Mouse (Mus musculus) intestine, embryonic 16.5 days (tissue): ENCODE data around the gene Stub1. TPM values are rescaled to one million over a fixed set of nuclear protein-coding genes. Genes with fewer than 3 reads are reported as not detected.

Experiments used
- ATAC-seq: fragments of 200-750 bp; cut with Nextera tagmentation; 2 replicates; pipeline ENCODE4 v1.8.0; 2017; ENCODE audit warnings: moderate TSS enrichment, moderate library complexity
- H3K27ac ChIP-seq: fragments of 300-500 bp; sonication (generic); 2 replicates; pipeline ENCODE4 v1.5.1; 2014; ENCODE audit warnings: mild to moderate bottlenecking, low read length
- H3K27me3 ChIP-seq: fragments of 300-500 bp; sonication (generic); replicated peaks from 2 replicates; pipeline ENCODE4 v1.6.1; 2014; ENCODE audit warnings: low read length, control low read depth, mixed read lengths; ENCODE audit not compliant: control insufficient read depth, insufficient read depth
- H3K36me3 ChIP-seq: fragments of 300-500 bp; sonication (generic); 2 replicates; pipeline ENCODE4 v1.6.1; 2014; ENCODE audit warnings: low read length, control low read depth; ENCODE audit not compliant: control insufficient read depth, insufficient read depth
- H3K4me1 ChIP-seq: fragments of 300-500 bp; sonication (generic); 2 replicates; pipeline ENCODE4 v1.6.1; 2014; ENCODE audit warnings: low read length, control low read depth, mixed read lengths; ENCODE audit not compliant: control insufficient read depth, insufficient read depth
- H3K4me2 ChIP-seq: fragments of 300-500 bp; sonication (generic); 2 replicates; pipeline ENCODE4 v1.6.1; 2014; ENCODE audit warnings: low read depth, low read length, control low read depth
- H3K4me3 ChIP-seq: fragments of 300-500 bp; sonication (generic); 2 replicates; pipeline ENCODE4 v1.5.1; 2014; ENCODE audit warnings: mild to moderate bottlenecking, low read length
- H3K9ac ChIP-seq: fragments of 300-500 bp; sonication (generic); 2 replicates; pipeline ENCODE4 v1.6.1; 2014; ENCODE audit warnings: low read depth, low read length
- H3K9me3 ChIP-seq: fragments of 300-500 bp; sonication (generic); 2 replicates; pipeline ENCODE4 v1.6.1; 2016; ENCODE audit warnings: low read length, control low read depth; ENCODE audit not compliant: control insufficient read depth
- WGBS: fragments of 180-500 bp; shearing (Covaris S2); extraction: QIAGEN DNeasy Blood & Tissue Kit; methylation state at CpG from one replicate; pipeline ENCODE4 v1.1.7; 2014; 5-methylcytosine and 5-hydroxymethylcytosine counted together
- polyA plus RNA-seq: library from polyadenylated mRNA; unstranded; fragments of >200 nt; fragmentation: Nextera tagmentation; extraction: Ambion mirVana; gene quantifications from 2 replicates; pipeline ENCODE4 v1.2.1, GENCODE M21; 2015

Gene Stub1
- polyA plus RNA-seq, 1 experiment from 2014 or later: 321 TPM

DNA sequence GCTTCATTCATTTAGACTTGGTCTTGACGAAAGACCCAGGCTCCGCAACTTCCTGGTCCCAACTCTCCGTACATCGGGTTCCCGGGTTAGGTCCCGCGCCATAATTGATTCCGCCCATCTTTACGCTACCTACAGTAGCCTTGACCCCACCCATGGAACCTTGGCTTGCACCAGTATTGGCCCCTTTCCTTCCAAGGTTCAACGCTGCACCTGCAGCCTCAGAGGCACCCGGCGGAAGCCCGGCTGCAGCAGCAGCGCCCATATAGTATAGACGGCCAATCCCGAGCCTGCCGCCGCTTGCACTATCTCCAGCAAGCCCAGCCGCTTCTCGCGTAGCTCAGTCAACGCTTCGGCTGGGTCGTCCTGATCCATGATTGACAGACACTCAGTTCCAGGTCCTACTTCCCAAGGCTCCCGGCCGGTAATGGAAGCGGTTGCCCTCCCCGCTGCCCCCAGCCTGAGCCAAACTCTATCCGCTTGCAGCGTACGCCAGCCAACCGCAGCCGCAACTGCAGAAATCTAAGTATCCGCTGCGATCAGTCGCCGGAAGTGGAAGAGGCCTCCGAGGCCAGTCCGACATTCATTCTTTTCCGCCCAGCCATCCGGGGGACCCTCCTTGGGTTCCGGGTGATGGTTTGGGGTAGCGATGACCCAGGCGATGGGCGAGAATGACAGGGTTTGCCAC, 41.2 kb downstream of the Stub1 start:
- under 1% methylated on average over 45 of the region's 45 CpGs for WGBS
- H3K4me1 ChIP-seq: peaks cover 32% of the 10 kb centered on the region
- no peaks in the 10 kb centered on the region for H3K27me3 ChIP-seq
- ATAC-seq: peak; percentile 81
- H3K4me2 ChIP-seq: peak overlapping the region; percentile 90
- peak overlapping the region; percentile 85 for H3K4me3 ChIP-seq
- peak overlapping the region; percentile 99 for H3K27ac ChIP-seq
- H3K9ac ChIP-seq: peak overlapping the region; percentile 89
- no peaks in the 10 kb centered on the region for H3K9me3 ChIP-seq
- peaks cover 10% of the 10 kb centered on the region; the same call in 1 of the 2 replicates for H3K36me3 ChIP-seq

DNA sequence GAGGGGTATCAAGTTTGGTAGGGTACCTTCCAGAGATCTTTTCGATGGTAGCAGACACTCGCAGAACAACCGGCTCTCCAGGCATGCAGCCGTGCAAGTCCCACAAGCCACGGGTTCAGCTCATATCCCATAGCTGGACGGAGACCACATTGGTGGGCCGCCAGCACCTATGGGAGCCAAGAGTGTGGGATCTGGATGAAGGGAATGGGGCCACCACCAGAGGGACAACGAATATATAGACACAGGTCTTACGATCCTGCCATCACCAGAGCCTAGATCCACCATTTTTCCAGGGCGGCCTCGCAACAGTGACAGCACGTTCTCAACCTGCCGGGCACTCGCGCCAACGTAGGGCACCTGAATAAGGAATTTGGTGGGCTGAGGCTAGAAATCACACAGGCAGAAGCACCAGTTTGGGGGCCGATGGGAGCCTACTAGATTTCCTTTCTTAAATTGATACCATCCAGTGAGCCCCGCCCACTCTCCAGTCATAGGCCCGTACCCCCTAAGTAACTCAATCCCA, 41.8 kb downstream of the Stub1 start:
- peak; percentile 6; the same call in 1 of the 2 replicates for ATAC-seq
- Histone ChIP-seq H3K9me3 (no peaks in the 10 kb centered on the region), H3K36me3 (peaks cover 10% of the 10 kb centered on the region; the same call in 1 of the 2 replicates), H3K27ac (peak overlapping the region; percentile 99), H3K9ac (peak overlapping the region; percentile 89), H3K4me3 (peak overlapping the region; percentile 85), H3K4me2 (peak overlapping the region; percentile 90), H3K4me1 (peaks cover 31% of the 10 kb centered on the region), H3K27me3 (no peaks in the 10 kb centered on the region)
- 28% methylated on average over 19 of the region's 19 CpGs for WGBS

DNA sequence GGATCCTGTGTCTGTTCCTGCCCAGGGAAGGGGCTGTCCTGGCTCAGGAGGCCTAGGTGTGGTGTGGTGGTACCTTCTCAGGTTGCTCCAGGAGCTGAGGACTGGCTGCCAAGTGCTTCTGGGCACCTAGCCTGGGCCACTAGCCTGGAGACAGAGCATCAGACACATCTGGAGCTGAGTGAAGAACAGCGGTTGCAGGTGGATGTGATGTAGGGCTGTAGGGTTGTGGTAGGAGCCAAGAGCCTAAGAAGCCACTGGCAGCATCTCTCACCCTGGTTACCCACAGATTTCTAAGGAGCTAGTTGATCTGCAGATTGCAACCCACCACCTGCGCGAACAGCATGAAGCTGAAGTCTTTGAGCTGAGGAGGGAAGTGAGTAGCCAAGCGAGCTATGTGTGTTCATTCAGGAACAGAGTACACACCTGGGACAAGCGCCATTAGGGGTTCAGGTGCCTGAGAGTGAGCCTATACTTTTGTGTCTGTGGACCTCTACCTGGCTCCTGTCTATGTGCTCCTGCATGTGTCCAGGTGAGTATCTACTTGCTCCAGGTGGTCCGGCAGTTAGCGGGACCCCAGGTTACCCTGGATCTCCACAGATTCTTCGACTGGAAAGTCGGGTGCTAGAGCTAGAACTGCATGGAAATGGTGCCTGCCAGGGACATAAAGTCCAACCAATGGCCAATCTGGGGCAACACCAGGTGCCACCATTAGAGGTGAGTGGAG, 46.3 kb downstream of the Stub1 start:
- no peaks in the 10 kb centered on the region for H3K27me3 ChIP-seq
- no peak overlapping the region for H3K4me2 ChIP-seq
- no peak overlapping the region for H3K4me3 ChIP-seq
- H3K36me3 ChIP-seq: peaks cover 17% of the 10 kb centered on the region
- no peak overlapping the region for H3K27ac ChIP-seq
- WGBS: 92% methylated on average over 9 of the region's 9 CpGs
- no peak for ATAC-seq
- H3K9me3 ChIP-seq: no peaks in the 10 kb centered on the region
- peaks cover 26% of the 10 kb centered on the region for H3K4me1 ChIP-seq
- H3K9ac ChIP-seq: no peak overlapping the region

DNA sequence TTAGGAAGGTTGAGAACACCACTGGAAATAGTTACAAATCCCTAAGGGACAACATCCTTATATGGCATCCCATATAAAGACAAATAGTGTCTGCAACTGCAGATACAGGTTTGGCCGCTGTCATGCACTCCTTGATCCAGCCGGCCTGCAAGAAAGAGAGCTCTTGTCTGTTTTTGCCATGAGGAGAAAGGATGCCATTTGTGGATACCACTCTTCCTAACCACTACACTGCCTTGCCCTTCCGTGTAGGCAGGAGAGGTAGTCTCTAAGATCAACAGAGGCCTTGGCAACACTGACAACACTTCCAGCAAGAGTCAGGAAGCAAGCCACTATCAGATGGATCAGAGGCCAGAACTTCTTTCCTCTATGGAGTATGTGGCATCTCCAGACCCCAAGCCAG, 46.9 kb downstream of the Stub1 start, which contains the start of gene Ccdc78:
Gene Ccdc78, plus strand, starts transcription at position 301 of the 400 bp plus-strand sequence.
- H3K9me3 ChIP-seq: no peaks in the 10 kb centered on the region
- H3K27ac ChIP-seq: peak within 1 kb of the TSS; percentile 88
- H3K4me3 ChIP-seq: peak within 1 kb of the TSS; percentile 79
- peak within 1 kb of the TSS; percentile 90 for H3K4me2 ChIP-seq
- peaks cover 17% of the 10 kb centered on the region for H3K36me3 ChIP-seq
- ATAC-seq: no peak
- peaks cover 23% of the 10 kb centered on the region for H3K4me1 ChIP-seq
- WGBS: 81% methylated on average over 3 of the region's 3 CpGs
- H3K27me3 ChIP-seq: no peaks in the 10 kb centered on the region
- H3K9ac ChIP-seq: peak within 1 kb of the TSS; percentile 81

DNA sequence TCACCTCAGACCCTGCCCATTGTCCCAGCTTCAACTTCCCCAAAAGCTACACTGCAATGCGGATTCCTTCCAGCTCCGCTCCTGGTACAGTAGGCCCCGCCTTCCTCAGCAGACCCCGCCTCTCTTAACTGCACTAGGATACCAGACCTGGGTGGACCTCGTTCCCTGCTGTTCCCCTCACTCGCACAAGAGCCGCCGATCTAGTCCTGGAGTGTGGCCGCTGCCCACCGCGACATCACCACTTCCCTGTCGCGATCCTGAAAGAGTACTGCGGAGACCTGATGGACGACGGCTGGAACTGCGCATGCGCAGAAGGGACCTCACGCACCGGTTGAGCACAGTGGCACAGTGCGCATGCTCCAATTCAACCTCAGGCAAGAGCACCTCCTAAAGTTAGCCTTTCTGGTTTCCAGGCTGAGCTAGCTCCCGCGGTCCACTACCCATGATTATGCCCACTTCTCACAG, 47.9 kb downstream of the Stub1 start, which contains the start of gene Haghl:
Gene Haghl, minus strand, starts transcription at position 393 of the 465 bp plus-strand sequence.
- WGBS: under 1% methylated on average over 23 of the region's 23 CpGs
- Histone ChIP-seq H3K4me1 (peaks cover 18% of the 10 kb centered on the region), H3K9me3 (no peaks in the 10 kb centered on the region), H3K36me3 (peaks cover 21% of the 10 kb centered on the region), H3K4me2 (peak within 1 kb of the TSS; percentile 90), H3K27ac (peak within 1 kb of the TSS; percentile 88), H3K4me3 (peak within 1 kb of the TSS; percentile 79), H3K27me3 (no peaks in the 10 kb centered on the region), H3K9ac (peak within 1 kb of the TSS; percentile 81)
- ATAC-seq: peak; percentile 86

DNA sequence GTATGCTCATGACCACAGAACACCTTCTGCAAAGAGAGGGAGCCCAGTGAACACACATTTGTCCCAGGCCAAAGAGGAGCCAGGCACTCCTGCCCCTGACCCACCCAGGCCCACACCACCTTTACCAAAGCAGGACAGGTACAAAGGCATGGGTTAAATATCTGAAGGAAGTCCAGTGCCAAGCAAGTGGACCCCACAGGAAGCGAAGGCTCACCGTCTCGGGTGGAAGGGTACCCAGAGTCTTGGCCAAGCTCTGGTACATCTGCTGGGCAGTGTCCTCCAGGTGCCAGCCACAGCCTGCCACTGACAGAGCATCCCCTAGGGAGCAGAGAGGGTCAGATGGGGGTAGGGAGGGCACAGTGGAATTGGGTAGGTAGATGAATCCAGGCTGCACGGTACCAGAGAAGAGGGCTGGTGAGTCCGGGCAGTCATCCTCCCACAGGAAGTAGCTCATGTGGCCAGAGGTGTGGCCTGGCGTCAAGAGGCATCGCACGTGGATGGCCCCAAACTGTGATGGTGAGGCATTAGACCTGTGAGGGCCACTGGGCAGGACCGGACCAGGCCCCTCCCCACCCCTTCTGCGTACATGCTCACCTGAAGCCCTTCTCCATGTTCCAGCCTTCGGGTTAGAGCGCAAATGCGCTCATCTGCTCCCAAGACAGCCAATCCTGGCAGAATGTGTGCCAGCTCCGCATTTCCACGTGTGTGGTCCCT, 49.2 kb downstream of the Stub1 start:
- peaks cover 18% of the 10 kb centered on the region for H3K4me1 ChIP-seq
- H3K27me3 ChIP-seq: no peaks in the 10 kb centered on the region
- whole genome bisulfite sequencing: 77% methylated on average over 15 of the region's 15 CpGs
- ATAC-seq: no peak
- no peaks in the 10 kb centered on the region for H3K9me3 ChIP-seq
- peak overlapping the region; percentile 81 for H3K9ac ChIP-seq
- peaks cover 14% of the 10 kb centered on the region for H3K36me3 ChIP-seq
- H3K4me2 ChIP-seq: peak overlapping the region; percentile 90
- H3K4me3 ChIP-seq: peak overlapping the region; percentile 79
- H3K27ac ChIP-seq: no peak overlapping the region

DNA sequence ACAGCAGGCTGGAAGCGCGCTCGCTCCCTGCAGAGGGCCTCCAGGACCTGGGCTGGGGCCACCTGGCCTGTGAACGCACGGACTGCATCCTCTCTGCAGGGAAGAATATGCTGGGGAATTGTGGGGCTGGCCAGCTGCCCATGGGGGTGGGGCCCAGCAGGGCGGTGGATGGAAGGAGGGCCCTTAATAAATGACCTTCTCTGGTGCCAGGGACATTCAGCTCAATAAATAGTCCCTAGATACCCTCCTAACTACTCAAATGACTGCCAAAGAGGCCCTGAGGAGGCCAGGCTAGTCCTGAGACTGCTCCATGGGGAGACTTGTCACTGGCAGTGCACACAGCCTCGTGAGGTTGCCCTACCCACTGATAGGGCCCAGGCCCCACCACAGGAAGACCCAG, 50.1 kb downstream of the Stub1 start:
- WGBS: 62% methylated on average over 7 of the region's 7 CpGs
- no peak overlapping the region for H3K9ac ChIP-seq

DNA sequence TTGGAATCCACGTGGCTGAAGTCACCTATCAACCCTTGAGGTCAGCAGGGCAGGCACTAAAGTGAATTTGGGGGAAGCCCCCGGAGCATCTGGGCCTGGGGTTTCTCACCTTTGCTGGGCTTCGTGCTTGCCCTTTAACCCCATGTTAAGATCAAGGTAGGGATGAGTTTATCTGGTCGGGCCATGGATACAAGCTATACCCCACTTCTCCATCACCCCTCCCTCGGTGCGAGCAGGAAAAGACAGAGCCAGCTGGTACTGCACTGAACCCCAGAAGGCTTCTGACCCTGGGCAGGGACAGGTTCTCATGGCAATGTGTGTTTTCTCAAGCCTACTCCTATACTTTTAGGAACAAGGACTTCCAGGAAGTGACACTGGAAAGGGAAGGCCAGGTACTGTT, 51.9 kb downstream of the Stub1 start:
- no peak overlapping the region for H3K27ac ChIP-seq
- H3K4me2 ChIP-seq: no peak overlapping the region
- WGBS: 75% methylated on average over 6 of the region's 6 CpGs
- no peaks in the 10 kb centered on the region for H3K27me3 ChIP-seq
- H3K36me3 ChIP-seq: peaks cover 13% of the 10 kb centered on the region; the same call in 1 of the 2 replicates
- ATAC-seq: no peak
- no peaks in the 10 kb centered on the region for H3K9me3 ChIP-seq
- H3K9ac ChIP-seq: no peak overlapping the region
- peaks cover 18% of the 10 kb centered on the region for H3K4me1 ChIP-seq
- H3K4me3 ChIP-seq: no peak overlapping the region

More for the DNA sequence above, 50.1 kb downstream of the Stub1 start:
- Histone ChIP-seq H3K27me3 (no peaks in the 10 kb centered on the region), H3K4me2 (no peak overlapping the region), H3K4me3 (no peak overlapping the region), H3K36me3 (peaks cover 13% of the 10 kb centered on the region; the same call in 1 of the 2 replicates), H3K9me3 (no peaks in the 10 kb centered on the region), H3K27ac (no peak overlapping the region), H3K4me1 (peaks cover 18% of the 10 kb centered on the region)
- ATAC-seq: no peak
